Mouse (Mus musculus): ENCODE results near the gene Nrxn3.

The Nrxn3 gene

DNA sequence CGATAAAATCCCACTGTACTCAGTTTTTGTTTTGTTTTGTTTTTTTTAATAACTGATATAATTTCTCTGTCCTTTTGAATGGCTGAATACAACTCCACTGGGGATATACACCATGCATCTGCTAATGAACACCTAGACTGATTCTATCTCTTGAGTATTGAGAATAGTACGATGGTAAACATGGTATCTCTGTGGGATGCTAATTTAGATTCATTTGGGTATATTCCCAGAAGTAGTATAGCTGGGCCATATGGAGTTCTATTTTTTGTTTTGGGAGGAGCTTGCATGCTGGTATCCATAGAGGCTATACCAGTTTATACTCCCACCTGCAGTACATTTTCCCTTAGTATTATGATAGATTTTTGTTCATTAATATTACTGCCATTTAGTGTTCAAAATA is 217.0 kb downstream of the Nrxn3 start:
- H3K36me3 ChIP-seq (ENCODE audit: control insufficient read depth, insufficient read depth, low read length, poor library complexity, severe bottlenecking) = no peaks in the 10 kb centered on the region
- DNase-seq (ENCODE audit: low read depth, low spot score) = no peak
- no peaks in the 10 kb centered on the region for H3K27me3 ChIP-seq (ENCODE audit: control insufficient read depth, insufficient read depth, low read length, poor library complexity, severe bottlenecking)

DNA sequence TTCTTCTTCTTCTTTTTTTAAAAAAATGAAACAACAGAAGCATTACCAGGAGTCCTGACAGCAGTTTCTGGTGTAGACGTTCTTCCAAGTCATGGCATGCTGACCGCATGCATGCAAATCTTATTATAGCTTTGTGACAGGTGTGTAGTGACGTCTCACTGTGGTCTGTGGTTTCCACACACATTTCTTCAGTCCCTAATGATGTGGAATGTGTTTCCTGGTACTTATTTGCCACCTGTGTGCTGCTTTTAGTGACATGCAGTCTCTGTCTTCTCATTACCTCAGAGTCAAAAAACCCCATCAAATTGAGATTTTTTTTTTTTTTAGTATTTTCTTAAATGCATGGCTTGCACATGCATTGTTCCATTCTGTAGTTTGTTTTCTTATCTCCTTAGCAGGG is 222.3 kb downstream of the Nrxn3 start:
- H3K27me3 ChIP-seq (ENCODE audit: control insufficient read depth, insufficient read depth, low read length, poor library complexity, severe bottlenecking) = no peaks in the 10 kb centered on the region
- no peaks in the 10 kb centered on the region for H3K36me3 ChIP-seq (ENCODE audit: control insufficient read depth, insufficient read depth, low read length, poor library complexity, severe bottlenecking)
- no peak for DNase-seq (ENCODE audit: low read depth, low spot score)

- Histone ChIP-seq H3K27me3 (ENCODE audit: control insufficient read depth, insufficient read depth, low read length, poor library complexity, severe bottlenecking) (no peaks in the 10 kb centered on the region; the same call in 1 of the 2 replicates), H3K36me3 (ENCODE audit: control insufficient read depth, insufficient read depth, low read length, poor library complexity, severe bottlenecking) (no peaks in the 10 kb centered on the region)
- no peak for DNase-seq (ENCODE audit: low read depth, low spot score)
Measured at GRCm38 (mm10) chr12:88949870-88950269, 227.2 kb downstream of the Nrxn3 start.

DNA sequence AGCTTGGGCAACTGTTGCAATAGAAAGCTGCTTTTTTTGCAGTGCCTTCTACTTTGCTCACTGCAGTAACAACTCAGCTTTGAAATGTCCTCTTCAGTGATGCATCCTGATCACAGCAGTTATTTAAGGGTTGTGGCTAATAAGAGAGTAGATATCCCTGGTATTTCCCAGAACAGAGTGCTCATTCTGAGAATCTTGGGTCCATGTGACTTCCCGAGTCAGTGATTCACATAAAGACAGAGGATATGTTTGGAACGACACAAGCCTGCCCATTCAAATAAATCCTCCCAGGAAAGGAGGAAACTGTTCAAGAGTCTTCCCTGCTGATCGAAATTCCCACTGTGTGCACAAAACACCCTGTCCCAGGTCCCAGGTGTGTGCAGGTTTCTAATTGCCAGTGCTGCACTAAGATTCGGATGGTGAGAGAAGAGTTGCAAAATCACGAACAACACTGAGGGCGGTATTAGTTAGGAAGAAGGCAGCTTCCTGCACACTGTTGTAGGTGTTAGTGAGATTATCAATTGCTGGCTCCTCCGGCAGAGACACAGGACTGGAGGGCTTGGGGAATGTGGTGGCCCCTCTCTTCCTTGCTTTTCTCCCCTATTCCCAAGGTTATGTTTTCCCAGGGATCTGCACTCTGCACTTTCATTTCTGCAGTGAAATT is 230.4 kb downstream of the Nrxn3 start:
- Histone ChIP-seq H3K27me3 (ENCODE audit: control insufficient read depth, insufficient read depth, low read length, poor library complexity, severe bottlenecking) (no peaks in the 10 kb centered on the region; the same call in 1 of the 2 replicates), H3K36me3 (ENCODE audit: control insufficient read depth, insufficient read depth, low read length, poor library complexity, severe bottlenecking) (no peaks in the 10 kb centered on the region)
- DNase-seq (ENCODE audit: low read depth, low spot score) = no peak

DNA sequence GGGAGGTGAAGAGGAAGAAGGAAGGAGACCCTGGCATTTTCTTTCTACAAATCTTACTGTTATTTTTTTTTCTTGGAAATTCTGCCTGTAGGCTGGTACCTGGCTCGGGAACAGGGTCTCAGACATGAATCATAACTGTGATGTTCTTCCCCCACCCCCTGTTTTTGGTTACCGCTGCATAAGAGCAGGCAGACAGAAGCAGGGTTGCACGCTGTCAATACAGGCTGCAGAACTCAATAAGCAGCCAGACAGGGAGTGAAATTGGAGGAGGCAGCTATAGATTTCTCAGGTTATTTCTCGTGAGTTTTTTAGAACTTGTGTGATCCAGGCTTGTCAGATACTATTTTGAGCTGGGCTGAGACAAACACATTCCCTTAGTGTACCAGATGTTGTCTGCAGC is 231.1 kb downstream of the Nrxn3 start:
- Histone ChIP-seq H3K36me3 (ENCODE audit: control insufficient read depth, insufficient read depth, low read length, poor library complexity, severe bottlenecking) (no peaks in the 10 kb centered on the region), H3K27me3 (ENCODE audit: control insufficient read depth, insufficient read depth, low read length, poor library complexity, severe bottlenecking) (no peaks in the 10 kb centered on the region; the same call in 1 of the 2 replicates)
- no peak for DNase-seq (ENCODE audit: low read depth, low spot score)

DNA sequence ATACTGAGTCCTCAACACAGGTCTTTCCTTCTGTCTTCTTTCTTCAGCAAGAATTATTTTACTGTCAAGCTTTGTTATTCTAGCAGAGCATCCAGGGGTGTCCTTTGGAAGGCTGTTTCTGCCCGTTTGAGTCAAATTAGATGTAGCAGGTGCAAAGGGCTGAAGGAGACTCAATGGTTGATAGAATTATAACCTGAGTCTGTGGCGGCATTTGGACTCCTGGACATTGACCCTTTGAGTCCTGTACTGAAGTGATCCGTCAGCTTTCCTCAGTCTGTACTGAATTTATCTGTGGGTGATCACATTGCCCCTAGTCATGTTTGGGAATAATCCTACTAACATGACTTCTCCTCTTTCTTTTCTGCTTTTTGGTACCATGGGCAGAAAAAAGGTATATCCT is 234.8 kb downstream of the Nrxn3 start:
- Histone ChIP-seq H3K36me3 (ENCODE audit: control insufficient read depth, insufficient read depth, low read length, poor library complexity, severe bottlenecking) (no peaks in the 10 kb centered on the region), H3K27me3 (ENCODE audit: control insufficient read depth, insufficient read depth, low read length, poor library complexity, severe bottlenecking) (no peaks in the 10 kb centered on the region)
- DNase-seq (ENCODE audit: low read depth, low spot score) = no peak

DNA sequence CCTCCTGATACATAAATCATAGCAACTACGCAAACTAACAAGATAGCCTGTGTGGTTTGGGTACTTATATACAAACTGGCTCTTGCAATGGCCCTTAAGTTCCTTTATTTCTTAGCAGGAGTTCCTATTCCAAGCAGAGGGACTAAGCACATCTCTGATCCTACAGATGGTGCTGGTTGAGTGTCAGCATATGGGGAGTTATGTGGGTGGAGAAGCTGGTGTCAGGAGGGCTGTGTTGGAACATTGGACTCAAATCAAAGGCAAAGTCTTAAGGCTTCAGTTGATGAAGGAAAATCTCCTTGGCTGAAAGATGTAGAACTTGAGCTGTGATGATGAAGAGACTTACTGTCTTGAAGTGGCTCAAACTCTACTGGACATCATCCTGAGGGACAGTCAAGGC is 238.1 kb downstream of the Nrxn3 start:
- Histone ChIP-seq H3K36me3 (ENCODE audit: control insufficient read depth, insufficient read depth, low read length, poor library complexity, severe bottlenecking) (no peaks in the 10 kb centered on the region), H3K27me3 (ENCODE audit: control insufficient read depth, insufficient read depth, low read length, poor library complexity, severe bottlenecking) (no peaks in the 10 kb centered on the region)
- no peak for DNase-seq (ENCODE audit: low read depth, low spot score)

- no peak for DNase-seq (ENCODE audit: low read depth, low spot score)
- Histone ChIP-seq H3K27me3 (ENCODE audit: control insufficient read depth, insufficient read depth, low read length, poor library complexity, severe bottlenecking) (no peaks in the 10 kb centered on the region), H3K36me3 (ENCODE audit: control insufficient read depth, insufficient read depth, low read length, poor library complexity, severe bottlenecking) (no peaks in the 10 kb centered on the region)
Measured at GRCm38 (mm10) chr12:88966329-88966728, 243.7 kb downstream of the Nrxn3 start.

GRCm38 (mm10) chr12:88976621-88977020 is 253.9 kb downstream of the Nrxn3 start:
- Histone ChIP-seq H3K36me3 (ENCODE audit: control insufficient read depth, insufficient read depth, low read length, poor library complexity, severe bottlenecking) (no peaks in the 10 kb centered on the region), H3K27me3 (ENCODE audit: control insufficient read depth, insufficient read depth, low read length, poor library complexity, severe bottlenecking) (no peaks in the 10 kb centered on the region)
- no peak for DNase-seq (ENCODE audit: low read depth, low spot score)

DNA sequence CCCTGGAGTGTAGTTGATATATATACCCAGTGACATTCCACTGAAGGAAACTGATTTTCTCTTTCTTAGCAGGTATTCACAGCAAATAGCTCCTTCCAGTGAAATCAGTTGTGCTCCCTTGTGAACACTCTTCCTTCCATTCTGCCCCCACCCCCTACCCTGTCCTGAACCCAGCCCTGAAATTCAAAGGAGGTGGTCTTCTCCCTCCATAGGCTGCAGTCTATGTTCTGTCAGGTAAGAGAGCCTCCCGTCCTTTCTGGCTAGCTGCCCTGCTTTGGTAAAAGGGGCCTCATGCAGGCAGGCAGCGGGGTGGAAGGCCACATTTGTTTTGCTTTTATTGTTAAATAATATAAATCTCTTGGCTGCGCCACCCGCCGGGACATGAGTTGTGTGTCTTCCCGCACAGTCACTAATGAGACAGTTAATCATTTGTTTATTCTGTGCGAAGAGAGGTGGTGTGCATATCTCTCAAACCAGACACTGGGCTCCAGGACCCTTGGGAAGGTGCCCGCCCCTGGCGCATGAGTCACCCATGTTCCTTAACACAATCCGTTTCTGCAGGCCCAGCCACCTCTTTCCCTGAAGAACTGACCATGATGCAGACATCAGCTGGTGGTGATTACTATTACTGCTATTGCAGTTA is 261.1 kb downstream of the Nrxn3 start:
- DNase-seq (ENCODE audit: low read depth, low spot score) = no peak

DNA sequence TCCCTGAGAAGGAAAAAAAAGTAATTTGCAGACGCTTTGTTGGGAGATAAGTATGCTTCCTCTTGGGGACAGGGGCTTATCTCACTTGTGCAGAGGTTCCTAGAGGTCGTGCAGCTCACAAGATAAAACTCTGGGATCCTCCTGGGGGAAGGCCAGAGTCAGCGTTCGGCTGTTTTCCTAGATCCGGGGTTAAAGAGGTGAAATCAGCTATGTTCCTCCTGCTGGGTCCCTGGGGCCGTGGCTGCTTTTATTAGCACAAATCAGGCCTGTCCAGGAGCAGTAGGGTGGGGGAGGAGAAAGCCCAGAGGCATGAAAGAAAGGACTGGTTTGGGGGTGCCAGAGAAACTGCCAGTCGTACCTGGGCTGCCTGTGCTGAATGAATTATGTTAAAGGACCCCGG is 261.7 kb downstream of the Nrxn3 start:
- no peak for DNase-seq (ENCODE audit: low read depth, low spot score)
- H3K27me3 ChIP-seq (ENCODE audit: control insufficient read depth, insufficient read depth, low read length, poor library complexity, severe bottlenecking) = no peaks in the 10 kb centered on the region
- H3K36me3 ChIP-seq (ENCODE audit: control insufficient read depth, insufficient read depth, low read length, poor library complexity, severe bottlenecking) = no peaks in the 10 kb centered on the region

More for the DNA sequence above, 261.1 kb downstream of the Nrxn3 start:
- H3K27me3 ChIP-seq (ENCODE audit: control insufficient read depth, insufficient read depth, low read length, poor library complexity, severe bottlenecking) = no peaks in the 10 kb centered on the region
- H3K36me3 ChIP-seq (ENCODE audit: control insufficient read depth, insufficient read depth, low read length, poor library complexity, severe bottlenecking) = no peaks in the 10 kb centered on the region

GRCm38 (mm10) chr12:88984804-88985203 is 262.1 kb downstream of the Nrxn3 start:
- no peak for DNase-seq (ENCODE audit: low read depth, low spot score)
- no peaks in the 10 kb centered on the region for H3K36me3 ChIP-seq (ENCODE audit: control insufficient read depth, insufficient read depth, low read length, poor library complexity, severe bottlenecking)

DNA sequence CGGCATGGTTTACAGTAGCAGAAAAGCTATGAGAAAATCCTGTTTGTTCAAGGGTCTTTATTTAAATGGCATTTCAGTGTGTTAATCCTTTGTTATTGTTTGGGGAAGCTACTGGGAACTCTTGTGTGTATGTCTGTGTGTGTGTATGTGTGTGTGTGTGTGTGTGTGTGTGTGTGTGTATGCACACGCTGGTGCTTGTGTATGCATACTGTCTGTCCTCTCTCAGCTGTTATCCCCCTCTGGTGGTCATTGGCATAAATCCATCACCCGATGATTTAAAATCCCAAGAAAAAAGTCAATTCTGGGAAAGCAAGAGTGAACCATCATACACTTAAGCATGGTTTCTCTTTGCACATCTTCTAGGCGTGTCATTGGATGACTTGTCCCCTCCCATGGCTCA is 264.4 kb downstream of the Nrxn3 start:
- no peak for DNase-seq (ENCODE audit: low read depth, low spot score)
- Histone ChIP-seq H3K36me3 (ENCODE audit: control insufficient read depth, insufficient read depth, low read length, poor library complexity, severe bottlenecking) (no peaks in the 10 kb centered on the region), H3K27me3 (ENCODE audit: control insufficient read depth, insufficient read depth, low read length, poor library complexity, severe bottlenecking) (no peaks in the 10 kb centered on the region)

More at GRCm38 (mm10) chr12:88984804-88985203, 262.1 kb downstream of the Nrxn3 start:
- H3K27me3 ChIP-seq (ENCODE audit: control insufficient read depth, insufficient read depth, low read length, poor library complexity, severe bottlenecking) = no peaks in the 10 kb centered on the region

DNA sequence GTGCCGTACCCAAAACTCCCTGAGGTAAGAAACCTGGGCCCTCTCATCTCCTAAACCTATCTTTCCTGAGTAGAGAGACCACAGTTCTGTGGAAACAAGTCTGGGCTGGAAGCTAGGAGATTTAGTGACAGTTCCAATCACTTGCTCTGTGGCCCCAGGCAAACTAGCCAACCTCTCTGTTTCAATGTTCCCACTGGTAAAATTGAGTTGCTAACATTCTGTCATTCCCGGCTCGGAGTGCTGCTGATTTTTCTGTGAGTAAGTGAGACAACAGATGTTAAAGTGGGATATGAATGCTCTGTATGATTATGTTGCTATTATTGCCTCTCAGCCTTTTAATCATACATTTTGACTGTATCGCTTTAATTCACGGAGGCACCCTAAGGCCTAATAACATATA is 268.1 kb downstream of the Nrxn3 start:
- DNase-seq (ENCODE audit: low read depth, low spot score) = no peak
- Histone ChIP-seq H3K36me3 (ENCODE audit: control insufficient read depth, insufficient read depth, low read length, poor library complexity, severe bottlenecking) (no peaks in the 10 kb centered on the region), H3K27me3 (ENCODE audit: control insufficient read depth, insufficient read depth, low read length, poor library complexity, severe bottlenecking) (no peaks in the 10 kb centered on the region)

DNA sequence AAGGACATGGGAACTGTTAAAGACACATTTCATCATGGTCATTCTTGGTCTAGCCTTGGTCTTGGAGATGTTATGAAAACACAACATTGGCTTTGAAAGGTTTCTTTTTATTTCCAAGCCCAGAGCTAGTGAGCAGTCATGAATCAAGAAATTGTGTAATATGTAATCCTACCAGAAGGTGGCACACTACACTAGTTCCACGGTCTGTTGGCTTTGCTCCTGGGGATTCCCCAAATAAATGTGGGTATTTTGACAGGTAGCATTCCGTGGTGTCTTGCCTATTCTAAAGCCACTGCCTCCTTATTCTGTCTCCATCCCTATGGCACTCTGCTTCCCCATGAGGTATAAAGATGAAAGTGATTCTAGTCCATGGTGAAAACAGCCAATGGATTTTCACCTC is 269.5 kb downstream of the Nrxn3 start:
- H3K36me3 ChIP-seq (ENCODE audit: control insufficient read depth, insufficient read depth, low read length, poor library complexity, severe bottlenecking) = no peaks in the 10 kb centered on the region
- DNase-seq (ENCODE audit: low read depth, low spot score) = no peak
- no peaks in the 10 kb centered on the region for H3K27me3 ChIP-seq (ENCODE audit: control insufficient read depth, insufficient read depth, low read length, poor library complexity, severe bottlenecking)

GRCm38 (mm10) chr12:88993788-88994187 is 271.1 kb downstream of the Nrxn3 start:
- H3K27me3 ChIP-seq (ENCODE audit: control insufficient read depth, insufficient read depth, low read length, poor library complexity, severe bottlenecking) = no peaks in the 10 kb centered on the region
- no peak for DNase-seq (ENCODE audit: low read depth, low spot score)
- no peaks in the 10 kb centered on the region for H3K36me3 ChIP-seq (ENCODE audit: control insufficient read depth, insufficient read depth, low read length, poor library complexity, severe bottlenecking)
